Mouse (Mus musculus): ENCODE results near the gene Lyplal1. TPM values are rescaled to one million over a fixed set of nuclear protein-coding genes. Genes with fewer than 3 reads are reported as not detected.

Lyplal1 gene
- total RNA-seq, 1 experiment from 2014 or later, result not detected

GRCm38 (mm10) chr1:186053280-186054043, 63.6 kb downstream of the Lyplal1 start:
- no peak for ATAC-seq (ENCODE audit: extremely low read depth, insufficient number of reproducible peaks, low FRiP score, poor library complexity, severe bottlenecking)

DNA sequence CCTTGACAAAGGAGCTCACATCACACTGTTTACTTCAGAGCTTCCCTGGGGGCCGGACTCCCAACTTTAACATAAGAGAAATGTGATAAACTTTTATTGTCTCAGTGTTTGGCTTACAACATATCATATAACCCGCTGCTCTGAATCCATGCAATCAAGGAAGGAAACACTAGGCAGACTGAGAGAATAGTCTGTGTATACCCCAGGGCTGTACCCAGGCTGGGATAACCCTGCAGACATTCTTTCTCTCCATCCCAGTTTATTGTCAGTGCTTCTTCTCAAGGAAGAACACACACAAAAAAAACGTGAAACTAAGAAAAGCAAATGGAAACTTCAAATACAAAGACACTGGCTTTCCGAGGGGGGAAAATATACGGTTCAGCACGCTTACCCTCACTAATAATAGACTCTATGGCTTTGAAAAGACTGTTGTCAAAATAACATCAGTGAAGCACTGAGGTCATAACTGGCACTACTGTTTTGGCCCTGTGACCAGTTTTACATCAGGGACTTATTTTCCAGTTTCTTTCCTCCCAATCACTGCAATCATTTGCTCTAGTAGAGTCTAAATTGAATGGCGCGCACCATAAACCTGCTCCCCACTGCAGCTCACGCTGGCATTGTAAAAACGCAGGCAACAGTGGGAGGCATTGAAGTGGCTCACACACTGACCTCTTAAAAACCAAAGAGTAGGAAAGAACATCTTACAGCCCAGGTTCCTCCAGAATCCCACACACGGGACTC, 73.2 kb downstream of the Lyplal1 start:
- no peak for ATAC-seq (ENCODE audit: extremely low read depth, insufficient number of reproducible peaks, low FRiP score, poor library complexity, severe bottlenecking)

GRCm38 (mm10) chr1:186041841-186042240, 75.3 kb downstream of the Lyplal1 start:
- no peak for ATAC-seq (ENCODE audit: extremely low read depth, insufficient number of reproducible peaks, low FRiP score, poor library complexity, severe bottlenecking)
